Comparison of ENCODE assay signal across 8 mouse cellular contexts in genomic region chr3:122466100-122466730, GRCm38 (mm10).
A peak's percentile ranks its signal among the peaks of the same experiment; 100 is the strongest.
DNase-seq lines count a peak whose midpoint lies in the region; ATAC-seq lines count a peak whose summit lies in the region.

No protein-coding gene starts in this region.

- no peaks in the 10 kb centered on the region for H3K9me3 ChIP-seq in embryonic facial prominence, embryonic 14.5 days (ENCODE audit: control insufficient read depth, low read length)
- H3K9me3 ChIP-seq in limb, embryonic 13.5 days: no peaks in the 10 kb centered on the region

- ATAC-seq in embryonic facial prominence, embryonic 14.5 days (ENCODE audit: low read depth): peak; percentile 41; the same call in 1 of the 2 replicates
- 0 out of 2 replicates have a peak, but pooled peaks have one; percentile 19 for ATAC-seq in limb, embryonic 13.5 days (ENCODE audit: low FRiP score, low read depth)
- peak; percentile 53; the same call in 1 of the 2 replicates for ATAC-seq in neutrophil, adult 5-6 weeks (ENCODE audit: extremely low read depth, insufficient number of reproducible peaks, low FRiP score, poor library complexity, severe bottlenecking)

- H3K9ac ChIP-seq in embryonic facial prominence, embryonic 14.5 days (ENCODE audit: low read depth, low read length): no peak overlapping the region
- H3K9ac ChIP-seq in limb, embryonic 13.5 days: no peak overlapping the region

- no peak overlapping the region for H3K4me2 ChIP-seq in embryonic facial prominence, embryonic 14.5 days (ENCODE audit: low read depth, low read length)
- no peak overlapping the region for H3K4me2 ChIP-seq in limb, embryonic 13.5 days (replicated peaks)

- peak; percentile 31 for DNase-seq in layer of hippocampus, adult 9-11 months
- no peak for DNase-seq in layer of hippocampus, adult 8-10 months (ENCODE audit: low spot score in 2 of 2)
- DNase-seq in ES-CJ7 (ENCODE audit: low read depth, low spot score): peak; percentile 74
- peak; percentile 92 for DNase-seq in brain, adult 2 months (ENCODE audit: low read depth, low spot score)
- DNase-seq in embryonic facial prominence, embryonic 14.5 days (ENCODE audit: low spot score): peak; percentile 90
- no peak for DNase-seq in urinary bladder, adult 18-20 months (ENCODE audit: low spot score in 2 of 2)

- no peak overlapping the region for H3K4me3 ChIP-seq in embryonic facial prominence, embryonic 14.5 days (ENCODE audit: low read depth, low read length)
- no peak overlapping the region for H3K4me3 ChIP-seq in limb, embryonic 13.5 days

- no peaks in the 10 kb centered on the region for H3K27me3 ChIP-seq in embryonic facial prominence, embryonic 14.5 days (replicated peaks; ENCODE audit: control insufficient read depth, insufficient read depth, low read length)
- no peaks in the 10 kb centered on the region for H3K27me3 ChIP-seq in limb, embryonic 13.5 days

- WGBS in embryonic facial prominence, embryonic 14.5 days: 43% methylated on average over 9 of the region's 9 CpGs
- WGBS in limb, embryonic 13.5 days: 49% methylated on average over 9 of the region's 9 CpGs

- no peak overlapping the region for H3K27ac ChIP-seq in embryonic facial prominence, embryonic 14.5 days (replicated peaks; ENCODE audit: low read depth, low read length)
- H3K27ac ChIP-seq in limb, embryonic 13.5 days: no peak overlapping the region

- H3K36me3 ChIP-seq in embryonic facial prominence, embryonic 14.5 days (ENCODE audit: control insufficient read depth, insufficient read depth, low read length): no peaks in the 10 kb centered on the region
- H3K36me3 ChIP-seq in limb, embryonic 13.5 days: no peaks in the 10 kb centered on the region

- peaks cover 15% of the 10 kb centered on the region for H3K4me1 ChIP-seq in embryonic facial prominence, embryonic 14.5 days (ENCODE audit: control insufficient read depth, insufficient read depth, low read length)
- H3K4me1 ChIP-seq in limb, embryonic 13.5 days: peaks cover 28% of the 10 kb centered on the region

Comparison
In these comparisons a context has a peak if more than half of its experiments do, and no peak if none do; other contexts are left out.
1. DNase-seq: peak in layer of hippocampus, adult 9-11 months (single experiment), ES-CJ7 (single experiment), brain, adult 2 months (single experiment) and embryonic facial prominence, embryonic 14.5 days (single experiment); none in layer of hippocampus, adult 8-10 months (0 of 2) and urinary bladder, adult 18-20 months (0 of 2).
2. Peak in every context shown above with its lines, with median percentiles within 50 percentile points of each other: ATAC-seq.